Mouse (Mus musculus) lung, postnatal 0 days (tissue): Measurements from ENCODE around the gene Lrrc75a. TPM values are rescaled to one million over a fixed set of nuclear protein-coding genes. Genes with fewer than 3 reads are reported as not detected.

ENCODE experiments used
- ATAC-seq: fragments of 200-750 bp; cut with Nextera tagmentation; 2 replicates; pipeline ENCODE4 v1.8.0; 2017; ENCODE audit warnings: moderate library complexity
- DNase-seq: peaks from one replicate; pipeline ENCODE4 v3.0.0-alpha.2; 2016; ENCODE audit warnings: low spot score
- H3K27ac ChIP-seq: fragments of 300-500 bp; sonication (generic); 2 replicates; pipeline ENCODE4 v1.5.1; 2014; ENCODE audit warnings: antibody characterized with exemption, mild to moderate bottlenecking, low read length, mixed read lengths
- H3K27me3 ChIP-seq: fragments of 300-500 bp; sonication (generic); replicated peaks from 2 replicates; pipeline ENCODE4 v1.6.1; 2014; ENCODE audit warnings: low read length, mixed read lengths; ENCODE audit not compliant: insufficient read depth
- H3K36me3 ChIP-seq: fragments of 300-500 bp; sonication (generic); 2 replicates; pipeline ENCODE4 v1.6.1; 2014; ENCODE audit warnings: low read length, mixed read lengths; ENCODE audit not compliant: insufficient read depth
- H3K4me1 ChIP-seq: fragments of 300-500 bp; sonication (generic); 2 replicates; pipeline ENCODE4 v1.6.1; 2014; ENCODE audit warnings: antibody characterized with exemption, low read depth, low read length, mixed read lengths; ENCODE audit not compliant: insufficient read depth
- H3K4me2 ChIP-seq: fragments of 300-500 bp; sonication (generic); replicated peaks from 2 replicates; pipeline ENCODE4 v1.6.1; 2014; ENCODE audit warnings: low read depth, mild to moderate bottlenecking, low read length, moderate library complexity, mixed read lengths
- H3K4me3 ChIP-seq: fragments of 300-500 bp; sonication (generic); 2 replicates; pipeline ENCODE4 v1.5.1; 2014; ENCODE audit warnings: low read depth, low read length
- H3K9ac ChIP-seq: fragments of 300-500 bp; sonication (generic); replicated peaks from 2 replicates; pipeline ENCODE4 v1.6.1; 2014; ENCODE audit warnings: low read depth, mild to moderate bottlenecking
- H3K9me3 ChIP-seq: fragments of 300-500 bp; sonication (generic); 2 replicates; pipeline ENCODE4 v1.6.1; 2016; ENCODE audit warnings: low read length, mixed read lengths
- CTCF ChIP-seq: IDR thresholded peaks from 2 replicates; pipeline ENCODE4 v1.5.1; 2016; ENCODE audit warnings: antibody characterized with exemption, mild to moderate bottlenecking
- EP300 ChIP-seq: IDR thresholded peaks from 2 replicates; pipeline ENCODE4 v1.6.1; 2016; ENCODE audit warnings: antibody characterized with exemption, mild to moderate bottlenecking, control low read depth
- WGBS: fragments of 180-500 bp; shearing (Covaris S2); extraction: QIAGEN DNeasy Blood & Tissue Kit; methylation state at CpG from one replicate; pipeline ENCODE4 v1.1.7; 2014; 5-methylcytosine and 5-hydroxymethylcytosine counted together
- polyA plus RNA-seq: library from polyadenylated mRNA; unstranded; fragments of >200 nt; fragmentation: Nextera tagmentation; extraction: Ambion mirVana; gene quantifications from 2 replicates; pipeline ENCODE4 v1.2.1, GENCODE M21; 2015

Lrrc75a gene
- polyA plus RNA-seq, 1 experiment from 2014 or later: 15.0 TPM

DNA sequence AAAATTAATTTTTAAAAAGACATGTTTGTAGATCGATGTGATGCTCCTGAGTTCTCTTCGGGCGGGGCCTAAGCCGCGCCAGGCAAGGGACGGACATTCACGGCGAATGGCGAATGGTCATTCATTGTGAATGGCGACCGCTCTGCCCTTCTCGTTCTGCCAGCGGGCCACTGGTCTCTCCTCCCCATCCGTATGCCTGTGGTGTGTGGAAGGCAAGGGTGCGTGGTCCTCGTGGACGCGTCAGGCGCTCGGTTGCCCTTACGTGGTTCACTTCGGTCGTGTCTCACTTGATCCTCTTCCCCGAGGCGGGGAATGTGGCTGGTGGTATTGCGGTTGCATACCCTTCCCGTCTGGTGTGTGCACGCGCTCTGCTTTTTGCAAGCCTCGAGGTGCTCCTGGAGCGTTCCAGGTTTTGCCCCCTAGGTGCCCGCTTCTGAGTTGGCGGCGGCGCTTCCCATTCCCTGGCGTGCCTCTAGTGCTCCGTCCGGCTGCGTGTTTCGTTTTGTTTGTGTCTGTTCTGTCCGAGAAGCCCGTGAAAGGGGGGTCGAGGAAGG is 87.8 kb downstream of the Lrrc75a start:
- Histone ChIP-seq H3K4me3 (peak overlapping the region; percentile 29), H3K4me1 (no peaks in the 10 kb centered on the region), H3K9ac (0 out of 2 replicates have a peak overlapping the region, but pooled peaks have one; percentile 12), H3K36me3 (no peaks in the 10 kb centered on the region), H3K4me2 (peak overlapping the region; percentile 62), H3K9me3 (no peaks in the 10 kb centered on the region), H3K27me3 (no peaks in the 10 kb centered on the region), H3K27ac (no peak overlapping the region)
- ATAC-seq: 0 out of 2 replicates have a peak, but pooled peaks have one; percentile 21
- 24% methylated on average over 43 of the region's 43 CpGs for WGBS
- TF ChIP-seq CTCF: no peak
- TF ChIP-seq EP300: no peak
- no peak for DNase-seq

- H3K36me3 ChIP-seq: no peaks in the 10 kb centered on the region
- WGBS: 42% methylated on average over 6 of the region's 6 CpGs
- ATAC-seq: peak; percentile 58
These were observed 89.2 kb downstream of the Lrrc75a start for GRCm38 (mm10) chr11:62558961-62559646.

GRCm38 (mm10) chr11:62558152-62558551 is 90.2 kb downstream of the Lrrc75a start:
- Histone ChIP-seq H3K27ac (no peak overlapping the region), H3K9ac (no peak overlapping the region), H3K9me3 (no peaks in the 10 kb centered on the region), H3K27me3 (no peaks in the 10 kb centered on the region), H3K4me3 (no peak overlapping the region), H3K4me2 (no peak overlapping the region), H3K36me3 (no peaks in the 10 kb centered on the region), H3K4me1 (peaks cover 17% of the 10 kb centered on the region; the same call in 1 of the 2 replicates)
- 47% methylated on average over 2 of the region's 2 CpGs for WGBS
- ATAC-seq (peak; percentile 61), DNase-seq (peak; percentile 42)
- no peak for TF ChIP-seq CTCF
- no peak for TF ChIP-seq EP300

More at GRCm38 (mm10) chr11:62558961-62559646, 89.2 kb downstream of the Lrrc75a start:
- Histone ChIP-seq H3K27me3 (no peaks in the 10 kb centered on the region), H3K4me1 (peaks cover 8% of the 10 kb centered on the region; the same call in 1 of the 2 replicates), H3K4me3 (no peak overlapping the region), H3K9ac (no peak overlapping the region), H3K4me2 (no peak overlapping the region), H3K9me3 (no peaks in the 10 kb centered on the region), H3K27ac (no peak overlapping the region)
- DNase-seq: peak; percentile 33
- no peak for TF ChIP-seq CTCF

GRCm38 (mm10) chr11:62557205-62557604 is 91.1 kb downstream of the Lrrc75a start:
- no peak for TF ChIP-seq EP300
- TF ChIP-seq CTCF: no peak
- 51% methylated on average over 5 of the region's 5 CpGs for WGBS
- no peak overlapping the region for H3K4me2 ChIP-seq

DNA sequence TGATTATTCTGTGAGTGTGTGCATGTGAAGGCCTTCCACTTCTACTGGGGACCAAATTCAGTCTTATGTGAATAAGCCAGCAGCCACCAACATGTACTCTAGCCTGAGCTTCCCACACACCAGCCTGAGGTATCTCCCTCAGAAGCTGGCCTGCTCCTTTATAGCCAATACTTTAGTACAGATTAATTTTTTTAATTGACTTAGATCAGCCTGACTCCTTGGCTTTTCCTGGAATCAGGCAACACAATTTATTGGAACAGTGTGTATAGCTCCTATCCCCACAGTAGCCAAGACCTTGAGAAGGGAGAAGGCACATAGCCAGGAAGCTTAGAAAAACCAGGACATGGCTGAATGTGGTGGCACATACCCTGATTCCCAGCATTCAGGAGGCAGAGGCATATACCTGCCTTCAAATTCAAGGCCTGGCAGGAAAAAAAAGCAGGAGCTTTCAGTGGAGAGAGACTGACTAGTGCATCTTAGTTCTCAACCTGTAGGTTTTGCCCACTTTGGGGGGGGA is 92.4 kb downstream of the Lrrc75a start:
- Histone ChIP-seq H3K9ac (no peak overlapping the region), H3K27ac (no peak overlapping the region), H3K4me2 (no peak overlapping the region), H3K27me3 (no peaks in the 10 kb centered on the region), H3K4me3 (no peak overlapping the region), H3K4me1 (peaks cover 17% of the 10 kb centered on the region; the same call in 1 of the 2 replicates), H3K36me3 (no peaks in the 10 kb centered on the region), H3K9me3 (no peaks in the 10 kb centered on the region)
- TF ChIP-seq EP300: no peak
- no peak for TF ChIP-seq CTCF
- DNase-seq (no peak), ATAC-seq (no peak)

More at GRCm38 (mm10) chr11:62557205-62557604, 91.1 kb downstream of the Lrrc75a start:
- Histone ChIP-seq H3K27me3 (no peaks in the 10 kb centered on the region), H3K9ac (no peak overlapping the region), H3K36me3 (no peaks in the 10 kb centered on the region), H3K4me1 (peaks cover 17% of the 10 kb centered on the region; the same call in 1 of the 2 replicates), H3K9me3 (no peaks in the 10 kb centered on the region), H3K27ac (no peak overlapping the region), H3K4me3 (no peak overlapping the region)
- DNase-seq: no peak
- no peak for ATAC-seq

DNA sequence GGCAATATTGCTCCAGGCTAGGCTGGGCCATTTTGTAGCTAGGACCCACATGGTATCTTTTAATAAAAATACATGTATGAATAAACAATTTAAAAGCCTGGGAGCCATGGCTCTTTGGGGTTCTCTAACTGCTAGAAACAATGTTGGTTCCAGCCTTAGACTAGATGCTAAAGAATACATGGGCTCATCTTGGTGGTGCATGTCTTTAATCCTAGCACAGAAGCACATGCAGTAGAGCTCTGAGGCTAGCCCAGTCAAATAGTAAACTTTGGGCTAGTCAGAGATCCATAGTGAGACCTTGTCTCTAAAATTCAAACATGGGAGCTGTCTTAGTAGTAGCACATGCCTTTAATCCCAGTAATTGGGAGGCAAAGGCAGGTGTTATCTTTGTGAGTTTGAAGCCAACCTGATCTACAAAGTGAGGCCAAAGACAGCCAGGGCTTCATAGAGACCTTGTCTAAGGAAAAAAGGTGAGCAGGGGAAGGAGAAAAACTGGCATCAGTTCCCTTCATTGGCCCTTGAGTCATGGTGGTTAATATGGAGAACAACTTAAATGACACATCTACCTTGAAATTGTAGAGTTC is 93.3 kb downstream of the Lrrc75a start:
- Histone ChIP-seq H3K36me3 (no peaks in the 10 kb centered on the region), H3K27me3 (no peaks in the 10 kb centered on the region), H3K27ac (no peak overlapping the region), H3K4me2 (peak overlapping the region; percentile 67; the same call in 1 of the 2 replicates), H3K9me3 (no peaks in the 10 kb centered on the region), H3K9ac (no peak overlapping the region), H3K4me3 (no peak overlapping the region), H3K4me1 (peaks cover 17% of the 10 kb centered on the region; the same call in 1 of the 2 replicates)
- no peak for DNase-seq
- TF ChIP-seq EP300 (no peak), CTCF (no peak)
- no peak for ATAC-seq

Other genes with a start within 250 kb of the Lrrc75a start
- gene Pigl, start 190.1 kb downstream of the Lrrc75a start, polyA plus RNA-seq: 4.8 and 5.0 TPM in 2 replicates
- gene Ncor1, start 190.0 kb downstream of the Lrrc75a start, polyA plus RNA-seq: 103 and 128 TPM in 2 replicates
- gene Cenpv, start 109.3 kb downstream of the Lrrc75a start, polyA plus RNA-seq: 5.4 and 6.4 TPM in 2 replicates
- gene Ubb, start 97.4 kb downstream of the Lrrc75a start, polyA plus RNA-seq: 2,346 and 2,640 TPM in 2 replicates
- 6.1 and 6.2 TPM in 2 replicates for gene Trpv2, start 74.0 kb downstream of the Lrrc75a start, polyA plus RNA-seq
- 22.3 and 27.9 TPM in 2 replicates for gene Mmgt2, start 141 bp upstream of the Lrrc75a start, polyA plus RNA-seq
- gene Zfp287, start 83.4 kb upstream of the Lrrc75a start, polyA plus RNA-seq: 2.5 and 3.3 TPM in 2 replicates
- not detected in 2 replicates for gene Gm10428, start 104.6 kb upstream of the Lrrc75a start, polyA plus RNA-seq
- 4.7 and 5.1 TPM in 2 replicates for gene Zfp286, start 140.9 kb upstream of the Lrrc75a start, polyA plus RNA-seq
- 50.3 and 62.8 TPM in 2 replicates for gene Trim16, start 171.7 kb upstream of the Lrrc75a start, polyA plus RNA-seq
- 0.27 TPM in 2 replicates for gene Fbxw10, start 198.5 kb upstream of the Lrrc75a start, polyA plus RNA-seq
- 68.5 and 73.0 TPM in 2 replicates for gene Tvp23b, start 230.9 kb upstream of the Lrrc75a start, polyA plus RNA-seq